Mouse (Mus musculus): ENCODE data around the gene Rcor1.

Gene Rcor1

GRCm38 (mm10) chr12:111165146-111165812, 126.1 kb downstream of the Rcor1 start:
- DNase-seq (ENCODE audit: low spot score) = peak; percentile 65
